Mouse (Mus musculus): ENCODE data around the gene Agtpbp1.

The Agtpbp1 gene

GRCm38 (mm10) chr13:59431124-59431864 lies 153.7 kb downstream of the Agtpbp1 start:
- no peak for DNase-seq (ENCODE audit: low spot score in 2 of 2)

GRCm38 (mm10) chr13:59429369-59429768 lies 155.7 kb downstream of the Agtpbp1 start:
- DNase-seq (ENCODE audit: low spot score in 2 of 2) = no peak

GRCm38 (mm10) chr13:59423871-59424270 lies 161.2 kb downstream of the Agtpbp1 start:
- DNase-seq (ENCODE audit: low spot score in 2 of 2) = no peak

GRCm38 (mm10) chr13:59416530-59417230 lies 168.3 kb downstream of the Agtpbp1 start:
- DNase-seq (ENCODE audit: low spot score in 2 of 2) = no peak

GRCm38 (mm10) chr13:59413885-59414284 lies 171.1 kb downstream of the Agtpbp1 start:
- DNase-seq (ENCODE audit: low spot score in 2 of 2) = no peak

- no peak for DNase-seq (ENCODE audit: low spot score in 2 of 2)
Observed at GRCm38 (mm10) chr13:59412672-59413071, 172.4 kb downstream of the Agtpbp1 start.

- DNase-seq (ENCODE audit: low spot score in 2 of 2) = no peak
Observed at GRCm38 (mm10) chr13:59407182-59407581, 177.8 kb downstream of the Agtpbp1 start.

- no peak for DNase-seq (ENCODE audit: low spot score in 2 of 2)
Observed at GRCm38 (mm10) chr13:59402026-59402775, 182.8 kb downstream of the Agtpbp1 start.

- DNase-seq (ENCODE audit: low spot score in 2 of 2) = no peak
Observed at GRCm38 (mm10) chr13:59397571-59397970, 187.5 kb downstream of the Agtpbp1 start.
